Mouse (Mus musculus) limb, embryonic 14.5 days (tissue): ENCODE results near the gene Mrc2. TPM values are rescaled to one million over a fixed set of nuclear protein-coding genes. Genes with fewer than 3 reads are reported as not detected.

Experiments used
- ATAC-seq: fragments of 200-750 bp; cut with Nextera tagmentation; 2 replicates; pipeline ENCODE4 v1.8.0; 2017; ENCODE audit warnings: low read depth, moderate number of reproducible peaks, moderate TSS enrichment; ENCODE audit not compliant: low FRiP score
- DNase-seq: peaks from one replicate; pipeline ENCODE4 v3.0.0-alpha.2; 2015; ENCODE audit warnings: low spot score
- H3K27ac ChIP-seq: fragments of 300-500 bp; sonication (generic); replicated peaks from 2 replicates; pipeline ENCODE4 v1.5.1; 2014; ENCODE audit warnings: low read depth, mild to moderate bottlenecking, low read length, moderate library complexity, mixed read lengths
- H3K27me3 ChIP-seq: fragments of 300-500 bp; sonication (generic); 2 replicates; pipeline ENCODE4 v1.6.1; 2014; ENCODE audit warnings: low read length, mixed read lengths; ENCODE audit not compliant: control insufficient read depth, insufficient read depth
- H3K36me3 ChIP-seq: fragments of 300-500 bp; sonication (generic); 2 replicates; pipeline ENCODE4 v1.6.1; 2014; ENCODE audit warnings: mild to moderate bottlenecking, low read length, moderate library complexity, mixed read lengths; ENCODE audit not compliant: control insufficient read depth, insufficient read depth
- H3K4me1 ChIP-seq: fragments of 300-500 bp; sonication (generic); 2 replicates; pipeline ENCODE4 v1.6.1; 2014; ENCODE audit warnings: antibody characterized with exemption, low read length, mixed read lengths; ENCODE audit not compliant: control insufficient read depth, insufficient read depth
- H3K4me2 ChIP-seq: fragments of 300-500 bp; sonication (generic); replicated peaks from 2 replicates; pipeline ENCODE4 v1.6.1; 2014; ENCODE audit warnings: low read depth, mild to moderate bottlenecking, low read length, moderate library complexity; ENCODE audit not compliant: severe bottlenecking
- H3K4me3 ChIP-seq: fragments of 300-500 bp; sonication (generic); replicated peaks from 2 replicates; pipeline ENCODE4 v1.5.1; 2014; ENCODE audit warnings: low read length
- H3K9ac ChIP-seq: fragments of 300-500 bp; sonication (generic); 2 replicates; pipeline ENCODE4 v1.6.1; 2014; ENCODE audit warnings: mild to moderate bottlenecking, low read depth, low read length, moderate library complexity; ENCODE audit not compliant: severe bottlenecking
- H3K9me3 ChIP-seq: fragments of 300-500 bp; sonication (generic); 2 replicates; pipeline ENCODE4 v1.6.1; 2016; ENCODE audit warnings: low read length; ENCODE audit not compliant: control insufficient read depth
- POLR2A ChIP-seq: fragments of 200-500 bp; IDR thresholded peaks from 2 replicates; pipeline ENCODE4 v1.8.0; 2012; ENCODE audit warnings: inconsistent platforms, mild to moderate bottlenecking, moderate library complexity, borderline replicate concordance; ENCODE audit not compliant: insufficient read depth, insufficient read length; ENCODE audit errors: extremely low read depth
- WGBS: fragments of 180-500 bp; shearing (Covaris S2); extraction: QIAGEN DNeasy Blood & Tissue Kit; methylation state at CpG from one replicate; pipeline ENCODE4 v1.1.7; 2014; 5-methylcytosine and 5-hydroxymethylcytosine counted together
- polyA plus RNA-seq, 2 experiments: library from polyadenylated mRNA; depleted of rRNA in 1 of 2; stranded (reverse) in 1 of 2; unstranded in 1 of 2; fragments of >200 nt; fragmentation: Nextera tagmentation in 1 of 2; extraction: Ambion mirVana in 1 of 2; gene quantifications; 2 replicates each; pipeline versions ENCODE4 v1.2.1 to v1.2.3; 2012 to 2014

Gene Mrc2
- polyA plus RNA-seq, 2 experiments = 26.4 to 98.5 TPM

DNA sequence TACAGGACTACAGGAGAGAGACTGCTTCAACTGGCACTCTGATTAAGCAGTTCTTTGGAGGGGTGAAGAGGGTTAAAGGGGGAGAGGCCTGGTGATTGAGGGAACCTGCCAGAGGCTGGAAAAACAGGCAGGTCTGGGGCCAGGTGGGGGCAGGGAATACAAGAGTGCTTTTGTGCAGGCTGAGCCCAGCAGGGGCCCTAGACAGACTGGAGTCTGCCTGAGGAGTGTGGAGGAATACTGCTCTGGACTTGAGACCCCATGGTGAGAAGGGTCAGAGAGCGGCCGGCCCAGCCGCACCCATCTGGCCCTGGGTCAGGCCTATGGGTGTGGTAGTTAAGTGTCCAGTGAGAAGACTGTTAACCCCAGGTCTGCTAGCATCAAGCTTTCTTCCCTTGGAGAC lies 6.7 kb upstream of the Mrc2 start:
- ATAC-seq (peak; percentile 69), DNase-seq (peak; percentile 30)
- Histone ChIP-seq H3K27me3 (no peaks in the 10 kb centered on the region), H3K36me3 (peaks cover 32% of the 10 kb centered on the region), H3K4me1 (peaks cover 30% of the 10 kb centered on the region), H3K27ac (peak overlapping the region; percentile 71), H3K9me3 (no peaks in the 10 kb centered on the region), H3K4me3 (no peak overlapping the region), H3K9ac (no peak overlapping the region), H3K4me2 (no peak overlapping the region; the same call in 1 of the 2 replicates)
- no peak for TF ChIP-seq POLR2A
- WGBS = 20% methylated on average over 3 of the region's 3 CpGs

DNA sequence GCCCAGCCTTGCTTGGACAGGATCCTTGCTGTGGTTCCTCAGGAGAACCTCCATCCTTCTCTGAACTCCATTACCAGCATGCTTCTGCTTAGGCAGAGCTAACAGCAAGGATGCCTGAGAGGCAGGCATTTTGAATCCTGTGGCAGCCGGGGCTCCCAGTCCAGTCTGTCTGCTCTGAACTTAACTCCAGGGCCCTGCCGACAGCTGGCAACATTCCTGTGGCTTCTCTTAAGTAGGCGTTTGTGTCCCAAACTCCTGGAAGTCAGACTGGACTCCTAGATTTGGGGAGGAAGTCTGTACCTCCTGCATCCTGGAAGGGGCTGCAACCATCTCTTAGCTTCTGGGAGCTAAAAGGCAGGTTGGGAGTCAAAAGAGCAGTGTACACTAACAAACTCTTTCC lies 3.0 kb upstream of the Mrc2 start:
- H3K27ac ChIP-seq = no peak overlapping the region
- DNase-seq (no peak), ATAC-seq (no peak)
- no peak for TF ChIP-seq POLR2A
- 29% methylated on average over 3 of the region's 3 CpGs for WGBS
- peaks cover 11% of the 10 kb centered on the region for H3K36me3 ChIP-seq
- no peak overlapping the region for H3K9ac ChIP-seq
- H3K4me2 ChIP-seq = no peak overlapping the region
- no peaks in the 10 kb centered on the region for H3K27me3 ChIP-seq
- no peak overlapping the region for H3K4me3 ChIP-seq
- no peaks in the 10 kb centered on the region for H3K9me3 ChIP-seq
- peaks cover 38% of the 10 kb centered on the region for H3K4me1 ChIP-seq

DNA sequence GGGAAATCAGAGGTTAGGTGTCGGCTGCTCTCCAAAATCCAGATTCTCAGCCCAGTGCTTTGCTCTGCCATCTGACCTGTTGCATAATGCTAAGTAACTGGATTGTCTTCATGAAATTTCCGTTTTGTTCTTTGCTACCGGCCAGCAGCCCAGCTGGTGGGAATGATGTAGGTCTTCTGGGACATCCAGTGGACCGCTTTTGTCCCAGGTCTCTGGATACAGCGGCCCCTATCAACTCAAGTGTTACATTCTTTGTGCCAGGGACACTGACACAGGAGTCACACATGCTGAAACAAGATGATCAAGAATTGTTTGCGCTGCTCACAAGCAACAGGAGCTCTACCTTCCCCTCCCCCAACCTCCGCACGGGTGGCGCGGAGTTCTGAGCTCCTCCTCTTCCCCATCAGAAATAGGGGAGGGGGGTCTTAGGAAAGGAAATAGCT lies 741 bp upstream of the Mrc2 start:
- peaks cover 8% of the 10 kb centered on the region for H3K36me3 ChIP-seq
- TF ChIP-seq POLR2A = no peak
- ATAC-seq (peak; percentile 37), DNase-seq (peak; percentile 71)
- 2% methylated on average over 10 of the region's 10 CpGs for WGBS
- peak overlapping the region; percentile 60 for H3K4me2 ChIP-seq
- peak overlapping the region; percentile 93 for H3K9ac ChIP-seq
- H3K4me1 ChIP-seq = peaks cover 39% of the 10 kb centered on the region
- no peaks in the 10 kb centered on the region for H3K9me3 ChIP-seq
- H3K4me3 ChIP-seq = peak overlapping the region; percentile 80
- H3K27me3 ChIP-seq = no peaks in the 10 kb centered on the region
- peak overlapping the region; percentile 91 for H3K27ac ChIP-seq

DNA sequence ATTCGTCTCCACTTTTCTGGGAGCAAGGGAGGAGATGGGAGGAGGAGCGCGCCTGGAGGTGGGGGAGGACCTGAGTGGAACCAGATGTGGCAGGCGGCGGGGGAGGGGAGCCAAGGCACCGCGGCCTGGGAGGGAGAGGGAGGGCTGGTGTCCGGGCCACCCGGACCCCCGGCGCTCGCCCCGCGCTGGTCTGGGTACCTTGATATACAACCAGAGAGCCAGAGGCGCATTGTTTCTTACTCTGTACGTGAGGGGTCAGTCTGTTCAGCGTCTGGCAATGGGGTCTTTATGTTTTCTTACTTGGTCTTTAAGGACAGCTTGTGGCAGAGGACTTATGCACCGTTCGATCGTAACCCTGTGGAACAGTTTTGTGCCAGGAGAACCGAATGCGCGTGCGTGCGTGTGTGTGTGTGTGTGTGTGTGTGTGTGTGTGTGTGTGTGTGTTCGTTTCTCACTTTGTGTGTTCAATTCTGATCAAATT lies 698 bp downstream of the Mrc2 start:
- peak overlapping the region; percentile 60 for H3K4me2 ChIP-seq
- H3K9ac ChIP-seq = peak overlapping the region; percentile 93
- peaks cover 8% of the 10 kb centered on the region; the same call in 1 of the 2 replicates for H3K36me3 ChIP-seq
- 0 out of 2 replicates have a peak, but pooled peaks have one; percentile 11 for TF ChIP-seq POLR2A
- peak; percentile 67 for ATAC-seq
- peaks cover 39% of the 10 kb centered on the region for H3K4me1 ChIP-seq
- H3K27ac ChIP-seq = peak overlapping the region; percentile 91
- no peaks in the 10 kb centered on the region for H3K9me3 ChIP-seq
- 0% methylated on average over 18 of the region's 26 CpGs for WGBS
- DNase-seq = peak; percentile 81
- no peaks in the 10 kb centered on the region for H3K27me3 ChIP-seq
- H3K4me3 ChIP-seq = peak overlapping the region; percentile 80

DNA sequence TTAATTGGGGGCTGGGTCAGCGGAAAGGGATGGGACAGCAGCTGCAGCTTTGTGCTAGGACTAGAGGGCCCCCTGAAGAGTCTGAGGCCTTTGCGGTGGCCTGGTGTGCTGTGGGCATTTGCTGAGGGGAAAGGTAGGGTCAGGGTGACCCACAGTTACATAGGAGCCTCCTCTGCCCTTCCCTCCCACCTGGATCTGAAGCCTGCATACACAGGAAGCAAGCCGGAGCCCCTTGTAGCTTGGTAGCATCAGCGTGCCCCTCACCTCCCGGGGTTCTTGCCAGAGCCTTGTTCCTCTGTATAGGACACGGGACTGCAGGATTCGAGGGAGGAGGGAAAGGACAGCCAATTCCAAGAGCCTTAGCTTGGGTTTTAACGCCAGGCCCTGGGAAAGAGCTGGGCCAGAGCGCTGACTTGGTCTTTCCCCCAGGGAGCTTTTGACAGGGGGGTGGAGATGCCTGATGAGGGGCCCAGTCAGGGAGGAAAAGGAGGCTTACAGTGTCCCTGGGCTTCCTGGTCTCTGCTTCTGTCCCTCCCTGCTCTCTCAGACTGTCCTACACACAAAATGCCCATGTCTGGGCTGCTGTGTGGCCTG lies 1.6 kb downstream of the Mrc2 start:
- Histone ChIP-seq H3K27me3 (no peaks in the 10 kb centered on the region), H3K36me3 (peaks cover 8% of the 10 kb centered on the region; the same call in 1 of the 2 replicates), H3K9ac (peak overlapping the region; percentile 93), H3K27ac (peak overlapping the region; percentile 91), H3K4me1 (peaks cover 38% of the 10 kb centered on the region), H3K4me3 (peak overlapping the region; percentile 80), H3K4me2 (peak overlapping the region; percentile 60), H3K9me3 (no peaks in the 10 kb centered on the region)
- ATAC-seq (no peak), DNase-seq (peak; percentile 36)
- no peak for TF ChIP-seq POLR2A
- WGBS = 2% methylated on average over 9 of the region's 9 CpGs
